Mouse (Mus musculus) limb, embryonic 13.5 days (tissue): ENCODE measurements at regions not wholly inside any gene's neighbourhood (a gene's known extent, or its start where the extent isn't known, plus 50 kb on each side); places are given as distances from the start of the nearest gene placed in this dataset.

Source experiments
- ATAC-seq: fragments of 200-750 bp; cut with Nextera tagmentation; 2 replicates; pipeline ENCODE4 v1.8.0; 2017; ENCODE audit warnings: low read depth, moderate number of reproducible peaks, moderate TSS enrichment; ENCODE audit not compliant: low FRiP score
- H3K27ac ChIP-seq: fragments of 300-500 bp; sonication (generic); 2 replicates; pipeline ENCODE4 v1.5.1; 2015; ENCODE audit warnings: inconsistent platforms, mild to moderate bottlenecking, moderate library complexity
- H3K27me3 ChIP-seq: fragments of 300-500 bp; sonication (generic); 2 replicates; pipeline ENCODE4 v1.6.1; 2015; ENCODE audit warnings: mild to moderate bottlenecking, inconsistent platforms
- H3K36me3 ChIP-seq: fragments of 300-500 bp; sonication (generic); 2 replicates; pipeline ENCODE4 v1.6.1; 2015; ENCODE audit warnings: inconsistent platforms, mild to moderate bottlenecking, moderate library complexity
- H3K4me1 ChIP-seq: fragments of 300-500 bp; sonication (generic); 2 replicates; pipeline ENCODE4 v1.6.1; 2015; ENCODE audit warnings: inconsistent platforms
- H3K4me2 ChIP-seq: fragments of 300-500 bp; sonication (generic); replicated peaks from 2 replicates; pipeline ENCODE4 v1.6.1; 2015; ENCODE audit warnings: inconsistent platforms, mild to moderate bottlenecking, moderate library complexity
- H3K4me3 ChIP-seq: fragments of 300-500 bp; sonication (generic); 2 replicates; pipeline ENCODE4 v1.5.1; 2015; ENCODE audit warnings: moderate library complexity, mild to moderate bottlenecking, inconsistent platforms
- H3K9ac ChIP-seq: fragments of 300-500 bp; sonication (generic); 2 replicates; pipeline ENCODE4 v1.6.1; 2015; ENCODE audit warnings: mild to moderate bottlenecking, inconsistent platforms
- H3K9me3 ChIP-seq: fragments of 300-500 bp; sonication (generic); 2 replicates; pipeline ENCODE4 v1.6.1; 2016; ENCODE audit warnings: inconsistent platforms
- WGBS: fragments of 180-500 bp; shearing (Covaris S2); methylation state at CpG from one replicate; pipeline ENCODE4 v1.1.7; 2015; 5-methylcytosine and 5-hydroxymethylcytosine counted together

- ATAC-seq, result no peak
- no peak overlapping the region for H3K27ac ChIP-seq
- no peaks in the 10 kb centered on the region for H3K9me3 ChIP-seq
- H3K4me2 ChIP-seq, result no peak overlapping the region
- H3K27me3 ChIP-seq, result no peaks in the 10 kb centered on the region
- H3K4me3 ChIP-seq, result no peak overlapping the region
- H3K4me1 ChIP-seq, result no peaks in the 10 kb centered on the region
- no peak overlapping the region for H3K9ac ChIP-seq
- H3K36me3 ChIP-seq, result no peaks in the 10 kb centered on the region
These were observed 1457.2 kb upstream of the Gm6569 start for GRCm38 (mm10) chr15:72377201-72377600.

GRCm38 (mm10) chr15:72379291-72379690 lies 1455.1 kb upstream of the Gm6569 start:
- 80% methylated on average over 4 of the region's 4 CpGs for WGBS
- Histone ChIP-seq H3K4me1 (no peaks in the 10 kb centered on the region), H3K4me2 (no peak overlapping the region), H3K36me3 (no peaks in the 10 kb centered on the region), H3K9me3 (no peaks in the 10 kb centered on the region), H3K27ac (no peak overlapping the region), H3K9ac (no peak overlapping the region), H3K27me3 (no peaks in the 10 kb centered on the region), H3K4me3 (no peak overlapping the region)
- no peak for ATAC-seq

DNA sequence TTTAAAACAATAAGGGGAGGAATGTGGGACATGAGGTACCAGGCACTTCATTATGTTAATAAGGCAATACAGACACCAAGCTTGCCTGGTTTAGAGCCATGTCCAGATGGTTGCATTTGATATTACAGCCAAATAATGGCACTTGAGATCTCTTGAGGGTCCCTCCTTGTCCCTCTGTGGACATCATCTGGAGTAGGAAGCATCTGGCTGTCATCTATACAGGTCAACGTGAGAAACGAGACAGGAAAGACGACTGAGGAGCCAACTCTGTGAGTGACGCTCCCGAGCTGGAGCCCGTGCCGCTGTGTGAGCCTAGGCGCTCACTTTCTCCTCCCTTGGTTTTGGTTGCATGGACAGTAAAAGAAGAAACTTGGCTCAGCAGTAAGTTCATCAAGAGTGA lies 1453.2 kb upstream of the Gm6569 start:
- H3K4me3 ChIP-seq, result no peak overlapping the region
- no peaks in the 10 kb centered on the region for H3K4me1 ChIP-seq
- no peak overlapping the region for H3K4me2 ChIP-seq
- H3K27ac ChIP-seq, result no peak overlapping the region
- no peaks in the 10 kb centered on the region for H3K36me3 ChIP-seq
- no peaks in the 10 kb centered on the region for H3K9me3 ChIP-seq
- ATAC-seq, result no peak
- 83% methylated on average over 8 of the region's 8 CpGs for WGBS
- H3K27me3 ChIP-seq, result no peaks in the 10 kb centered on the region
- no peak overlapping the region for H3K9ac ChIP-seq

DNA sequence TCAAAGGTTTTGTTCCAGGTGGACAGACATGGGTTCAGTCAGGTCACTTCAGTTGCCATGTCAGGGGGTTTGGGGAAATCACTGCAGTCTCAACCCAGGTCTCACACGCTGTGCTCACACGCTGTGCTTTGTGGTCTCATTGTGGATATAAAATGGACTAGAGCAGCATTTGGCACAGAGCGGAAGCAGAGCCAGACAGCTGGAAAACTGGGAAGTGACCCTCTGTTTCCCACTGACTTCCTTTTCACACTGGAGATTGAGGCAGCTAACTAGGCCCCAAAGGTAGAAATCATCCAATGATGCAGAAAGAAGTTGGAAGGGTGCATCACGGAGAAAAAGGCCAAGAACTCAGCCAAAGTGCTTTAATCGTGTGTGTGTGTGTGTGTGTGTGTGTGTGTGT lies 1452.6 kb upstream of the Gm6569 start:
- H3K27me3 ChIP-seq, result no peaks in the 10 kb centered on the region
- H3K4me2 ChIP-seq, result no peak overlapping the region
- H3K4me3 ChIP-seq, result no peak overlapping the region
- H3K36me3 ChIP-seq, result no peaks in the 10 kb centered on the region
- H3K9ac ChIP-seq, result no peak overlapping the region
- H3K9me3 ChIP-seq, result no peaks in the 10 kb centered on the region
- H3K27ac ChIP-seq, result no peak overlapping the region
- H3K4me1 ChIP-seq, result no peaks in the 10 kb centered on the region
- ATAC-seq, result no peak
- WGBS, result 89% methylated on average over 5 of the region's 5 CpGs

DNA sequence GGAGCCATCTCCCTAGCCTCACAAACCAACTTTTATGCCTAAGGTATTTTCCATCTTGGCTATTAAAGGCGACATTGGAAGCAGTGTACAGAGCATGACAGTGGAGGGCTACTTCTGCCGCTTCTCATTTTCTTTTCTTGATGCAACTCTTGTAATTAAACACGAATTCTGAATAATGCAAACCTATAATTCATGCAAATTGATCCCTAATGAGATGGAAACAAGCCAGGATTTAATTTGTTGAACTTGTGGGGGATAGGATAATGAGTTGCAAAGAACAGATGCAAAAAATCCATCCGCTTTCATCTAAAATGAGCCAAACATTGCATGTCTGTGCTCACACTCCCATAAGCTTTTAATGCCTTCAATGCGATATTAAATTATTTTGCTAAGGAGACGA lies 1451.8 kb upstream of the Gm6569 start:
- 88% methylated on average over 6 of the region's 6 CpGs for WGBS
- H3K4me1 ChIP-seq, result no peaks in the 10 kb centered on the region
- H3K27me3 ChIP-seq, result no peaks in the 10 kb centered on the region
- ATAC-seq, result no peak
- no peak overlapping the region for H3K27ac ChIP-seq
- H3K9me3 ChIP-seq, result no peaks in the 10 kb centered on the region
- H3K9ac ChIP-seq, result no peak overlapping the region
- no peak overlapping the region for H3K4me3 ChIP-seq
- no peaks in the 10 kb centered on the region for H3K36me3 ChIP-seq
- H3K4me2 ChIP-seq, result no peak overlapping the region

DNA sequence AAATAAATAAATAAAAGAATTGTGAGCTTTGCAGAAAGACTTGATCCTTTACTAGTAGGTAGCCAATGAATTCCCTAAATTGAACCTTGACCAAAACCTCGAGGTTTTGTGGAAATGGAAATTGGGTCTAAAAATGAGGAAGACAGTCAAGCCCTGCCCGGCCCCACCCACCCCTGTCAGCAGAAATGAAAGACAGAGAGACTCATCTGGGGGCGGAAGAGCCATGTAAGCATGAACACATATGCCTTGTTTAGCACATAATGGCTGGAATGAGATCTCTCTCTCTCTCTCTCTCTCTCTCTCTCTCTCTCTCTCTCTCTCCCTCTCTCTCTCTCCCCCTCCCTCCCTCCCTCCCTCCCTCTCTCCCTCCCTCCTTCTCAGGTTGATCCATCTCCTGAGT lies 1451.3 kb upstream of the Gm6569 start:
- no peaks in the 10 kb centered on the region for H3K4me1 ChIP-seq
- WGBS, result 81% methylated on average over 3 of the region's 3 CpGs
- H3K9me3 ChIP-seq, result no peaks in the 10 kb centered on the region
- H3K27ac ChIP-seq, result no peak overlapping the region
- H3K9ac ChIP-seq, result no peak overlapping the region
- no peak overlapping the region for H3K4me2 ChIP-seq
- H3K27me3 ChIP-seq, result no peaks in the 10 kb centered on the region
- H3K36me3 ChIP-seq, result no peaks in the 10 kb centered on the region
- no peak overlapping the region for H3K4me3 ChIP-seq
- ATAC-seq, result no peak

DNA sequence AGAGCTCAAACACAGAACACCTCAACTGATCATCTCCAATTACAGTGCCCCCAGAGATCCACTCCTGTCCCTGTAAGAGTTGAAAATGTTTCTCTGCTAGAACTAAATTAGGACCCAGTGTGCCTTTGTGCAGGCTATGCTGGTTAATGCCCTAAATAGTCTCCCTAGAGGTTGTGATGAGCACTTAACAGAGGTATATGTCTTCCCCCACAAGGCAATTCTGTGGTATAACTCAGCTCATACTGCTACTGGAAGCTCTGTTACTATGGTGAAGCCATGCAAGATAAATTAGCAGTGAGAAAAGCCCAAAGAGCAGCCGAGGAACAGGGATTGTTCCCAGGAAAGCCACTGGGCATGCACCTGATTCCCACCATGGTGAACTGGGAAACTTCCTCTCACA lies 1450.9 kb upstream of the Gm6569 start:
- no peak for ATAC-seq
- no peak overlapping the region for H3K4me2 ChIP-seq
- WGBS, result 72% methylated on average over 1 of the region's 1 CpGs
- no peak overlapping the region for H3K27ac ChIP-seq
- H3K4me1 ChIP-seq, result no peaks in the 10 kb centered on the region
- no peaks in the 10 kb centered on the region for H3K36me3 ChIP-seq
- no peak overlapping the region for H3K4me3 ChIP-seq
- no peak overlapping the region for H3K9ac ChIP-seq
- no peaks in the 10 kb centered on the region for H3K9me3 ChIP-seq
- H3K27me3 ChIP-seq, result no peaks in the 10 kb centered on the region

DNA sequence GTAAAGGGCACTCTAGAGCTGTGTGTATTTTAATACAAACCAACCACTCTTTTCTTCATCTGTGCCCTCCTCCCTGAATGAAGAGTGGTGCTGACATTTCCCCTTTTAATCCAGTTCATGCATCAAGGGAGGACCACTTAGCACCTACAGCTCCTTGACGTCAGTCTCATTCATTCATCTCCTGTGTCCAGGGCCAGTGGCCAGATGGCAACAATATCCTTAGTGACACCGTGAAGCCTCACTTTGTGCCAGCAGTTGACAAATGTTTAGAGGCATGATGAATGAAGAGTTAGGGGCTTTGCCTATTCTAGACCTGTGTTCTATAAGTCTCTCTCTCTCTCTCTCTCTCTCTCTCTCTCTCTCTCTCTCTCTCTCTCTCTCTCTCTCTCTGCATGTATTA lies 1441.1 kb upstream of the Gm6569 start:
- Histone ChIP-seq H3K27ac (no peak overlapping the region), H3K4me2 (no peak overlapping the region), H3K36me3 (no peaks in the 10 kb centered on the region), H3K4me3 (no peak overlapping the region), H3K9me3 (no peaks in the 10 kb centered on the region), H3K27me3 (no peaks in the 10 kb centered on the region), H3K9ac (no peak overlapping the region), H3K4me1 (no peaks in the 10 kb centered on the region)
- WGBS, result 55% methylated on average over 2 of the region's 2 CpGs
- ATAC-seq, result no peak

GRCm38 (mm10) chr15:72411956-72412355 lies 1422.4 kb upstream of the Gm6569 start:
- Histone ChIP-seq H3K36me3 (no peaks in the 10 kb centered on the region), H3K27me3 (no peaks in the 10 kb centered on the region), H3K4me1 (no peaks in the 10 kb centered on the region), H3K9ac (no peak overlapping the region), H3K4me3 (no peak overlapping the region), H3K4me2 (no peak overlapping the region), H3K9me3 (no peaks in the 10 kb centered on the region), H3K27ac (no peak overlapping the region)
- WGBS, result 69% methylated on average over 6 of the region's 6 CpGs
- no peak for ATAC-seq
